Mouse (Mus musculus): ENCODE data around the gene Rab42.
A peak's percentile ranks its signal among the peaks of the same experiment; 100 is the strongest.

Rab42 gene

DNA sequence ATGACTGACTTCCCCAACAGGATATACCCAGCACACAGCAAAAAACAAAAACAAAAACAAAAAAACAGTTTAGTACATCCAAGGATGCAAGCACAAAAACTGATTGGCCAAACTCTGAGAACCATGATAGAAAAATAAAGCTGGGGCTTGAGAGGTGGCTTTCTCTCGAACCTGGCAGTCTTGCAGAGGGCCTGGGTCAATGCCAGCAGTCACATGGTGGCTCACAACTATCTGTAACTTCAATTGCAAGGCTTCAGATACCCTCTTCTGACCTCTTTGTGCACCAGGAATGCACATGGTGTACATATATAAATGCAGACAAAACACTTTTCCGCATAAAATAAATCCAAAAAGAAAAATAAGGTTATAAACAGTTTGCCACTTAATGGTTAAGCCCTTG, 30.0 kb downstream of the Rab42 start:
- DNase-seq (ENCODE audit: low spot score in 2 of 2), result no peak

DNA sequence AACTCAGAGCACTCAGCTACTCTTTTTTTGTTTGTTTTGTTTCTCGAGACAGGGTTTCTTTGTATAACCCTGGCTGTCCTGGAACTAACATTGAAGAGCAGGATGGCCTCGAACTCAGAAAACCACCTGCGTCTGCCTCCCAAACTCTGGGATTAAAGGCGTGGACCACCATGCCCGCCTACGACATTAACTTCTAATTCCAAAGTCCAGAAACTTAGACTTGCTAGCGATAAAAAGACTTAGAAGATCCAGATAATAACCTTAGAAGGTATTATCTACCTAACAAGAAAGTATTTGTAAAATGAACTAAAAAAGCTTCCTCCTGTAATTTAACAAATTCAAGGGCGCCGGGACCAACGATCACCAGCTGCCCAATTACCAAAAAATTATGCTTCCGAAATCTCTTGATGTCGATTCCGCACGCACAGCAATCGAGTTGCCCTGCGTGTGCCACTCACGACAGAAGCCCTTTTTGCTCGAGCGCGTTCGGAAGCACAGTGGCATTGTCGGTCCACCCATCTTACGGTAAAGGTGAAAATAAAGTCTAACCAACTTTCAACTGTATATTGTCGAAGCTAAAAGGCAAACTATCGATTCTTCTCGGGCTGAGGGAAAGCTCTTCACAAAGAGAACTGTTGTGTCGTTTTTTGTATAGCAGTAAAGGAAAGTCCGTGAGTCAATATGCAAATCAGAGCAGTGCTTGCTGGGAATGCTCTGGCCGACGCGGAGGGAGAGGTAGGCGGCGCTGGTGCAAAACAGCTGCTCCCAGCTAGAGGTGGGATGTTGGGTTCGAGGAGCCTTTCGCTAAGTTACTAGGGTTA, 33.2 kb downstream of the Rab42 start:
- DNase-seq (ENCODE audit: low spot score in 2 of 2), result peak; percentile 86

DNA sequence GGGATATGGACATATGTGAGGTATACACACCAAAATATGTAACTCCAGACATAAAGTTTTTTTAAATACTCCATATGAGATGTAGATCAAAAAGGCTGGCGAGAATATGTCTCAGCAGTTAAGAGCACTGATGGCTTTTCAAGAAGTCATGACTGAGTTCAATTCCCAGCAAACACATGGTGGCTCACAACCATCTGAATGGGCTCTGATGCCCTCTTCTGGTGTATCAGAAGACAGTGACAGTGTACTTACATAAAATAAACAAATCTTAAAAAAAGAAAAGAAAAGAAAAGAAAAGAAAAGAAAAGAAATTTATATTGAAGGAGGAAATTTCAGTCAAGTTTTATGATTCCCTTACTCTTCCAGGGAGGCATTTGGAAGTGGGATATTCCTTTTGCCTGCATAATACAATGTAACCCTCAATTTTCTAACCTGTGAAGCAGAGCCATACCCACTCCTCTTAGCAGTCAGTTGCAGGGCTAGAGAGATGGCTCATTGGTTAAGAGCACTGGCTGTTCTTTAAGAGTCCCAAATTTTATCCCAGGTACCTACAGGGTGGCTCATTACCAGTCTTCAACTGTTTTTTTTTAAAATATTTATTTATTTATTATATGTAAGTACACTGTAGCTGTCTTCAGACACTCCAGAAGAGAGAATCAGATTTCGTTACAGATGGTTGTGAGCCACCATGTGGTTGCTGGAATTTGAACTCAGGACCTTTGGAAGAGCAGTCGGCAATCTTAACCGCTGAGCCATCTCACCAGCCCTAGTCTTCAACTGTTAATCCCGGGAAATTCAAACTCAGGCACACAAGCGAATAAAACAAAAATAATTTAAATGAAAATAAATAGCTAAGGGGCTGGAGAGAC, 34.1 kb downstream of the Rab42 start:
- DNase-seq (ENCODE audit: low spot score in 2 of 2), result no peak

DNA sequence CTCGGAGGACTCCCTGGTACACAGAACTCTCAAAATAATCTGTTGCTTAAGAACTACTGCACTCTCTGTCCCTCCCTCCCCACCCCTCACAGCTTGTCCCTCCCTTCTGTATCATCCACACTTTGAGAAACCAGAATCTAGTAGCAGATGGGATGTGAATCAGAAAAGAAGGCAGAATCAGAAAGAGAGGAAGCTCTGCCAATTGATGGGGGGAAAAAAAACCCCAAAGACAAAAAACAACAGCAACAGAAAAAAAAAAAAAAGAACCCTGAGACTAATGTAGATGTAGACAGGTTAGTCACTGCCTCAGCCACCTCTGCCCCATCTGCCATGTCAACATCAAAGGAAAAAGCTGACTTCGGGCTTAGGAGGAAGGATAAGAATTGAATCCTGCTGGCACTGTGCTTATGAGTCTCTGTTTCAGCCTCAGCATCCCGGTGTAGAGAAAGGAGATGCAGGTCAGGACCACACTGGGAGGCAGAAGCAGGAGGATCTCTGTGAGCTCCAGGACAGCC, 36.3 kb downstream of the Rab42 start:
- peak in 1 of 2 experiments; percentile 38 for DNase-seq (ENCODE audit: low spot score in 2 of 2)

DNA sequence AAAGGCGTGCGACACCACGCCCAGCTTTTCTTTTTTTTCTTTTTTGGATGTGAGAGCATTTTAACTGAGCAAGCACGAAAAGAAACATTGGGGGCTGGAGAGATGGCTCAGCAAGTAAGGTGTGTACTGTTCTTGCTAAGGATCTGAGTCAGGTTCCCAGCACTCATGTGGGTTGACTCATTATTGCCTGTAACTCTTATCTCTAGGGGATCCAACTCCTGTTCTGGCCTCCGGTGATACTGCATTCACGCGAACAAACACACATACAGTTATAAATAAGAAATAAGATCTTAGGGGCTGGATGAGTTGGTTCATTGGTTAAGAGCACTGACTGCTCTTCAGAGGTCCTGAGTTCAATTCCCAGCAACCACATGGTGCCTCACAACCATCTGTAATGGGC, 39.9 kb downstream of the Rab42 start:
- DNase-seq (ENCODE audit: low spot score in 2 of 2), result no peak

DNA sequence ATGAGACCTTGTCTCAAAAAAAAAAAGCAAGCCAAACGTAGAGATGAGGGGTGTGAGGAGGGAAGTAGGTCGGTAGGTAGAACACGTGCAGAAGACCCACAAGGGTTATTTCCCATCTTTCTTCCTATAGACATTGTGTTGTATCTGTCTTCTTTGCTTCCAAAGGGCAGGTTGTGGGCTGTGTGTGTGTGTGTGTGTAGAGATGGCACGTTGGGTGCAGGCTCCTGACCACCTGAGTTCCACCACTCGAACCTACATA, 40.9 kb downstream of the Rab42 start:
- DNase-seq (ENCODE audit: low spot score in 2 of 2), result no peak

DNA sequence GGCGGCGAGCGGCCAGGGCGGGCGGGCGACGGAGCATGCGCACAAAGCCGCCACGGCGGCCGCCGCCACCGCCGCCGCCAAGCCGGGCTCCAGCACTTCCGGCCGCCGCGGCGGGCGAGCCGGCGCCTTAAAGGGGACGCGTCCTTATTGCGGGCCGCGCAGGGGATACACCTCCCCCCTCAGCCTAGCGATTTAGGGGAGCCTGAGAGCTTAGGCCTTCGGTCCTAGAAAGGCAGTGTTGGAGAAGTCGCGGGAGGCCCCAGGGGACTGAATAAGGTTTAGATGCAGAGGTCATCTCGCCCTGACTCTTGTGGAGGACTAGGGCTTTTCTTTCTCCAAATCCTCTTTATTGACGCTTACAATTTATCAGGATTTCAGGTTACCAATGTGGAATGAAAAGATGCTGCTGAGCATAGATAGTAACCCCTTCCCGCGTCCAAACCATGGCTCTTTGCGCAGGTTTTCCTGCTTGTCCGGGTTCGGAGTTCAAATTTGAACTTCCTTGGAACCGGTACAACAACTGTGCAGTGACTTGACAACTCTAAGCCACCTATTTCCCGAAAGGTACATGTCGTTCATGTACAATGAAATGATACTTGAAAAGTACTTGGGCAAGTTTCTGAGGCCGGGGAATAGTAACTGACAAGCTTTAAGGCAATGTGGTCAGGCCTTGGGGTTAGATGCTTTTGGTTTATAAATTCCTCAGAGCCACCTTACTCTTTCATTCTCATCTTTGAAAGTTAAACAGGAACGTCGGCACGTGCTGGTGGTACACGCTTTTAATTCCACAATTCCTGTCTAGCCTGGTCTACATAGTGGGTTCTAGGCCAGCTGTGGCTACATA, 41.4 kb downstream of the Rab42 start, which contains the start of gene Gmeb1:
Gmeb1 (minus strand) TSS at position 89 of the 844 bp plus-strand sequence.
- peak; percentile 67 to 72 for DNase-seq (ENCODE audit: low spot score in 2 of 2)

DNA sequence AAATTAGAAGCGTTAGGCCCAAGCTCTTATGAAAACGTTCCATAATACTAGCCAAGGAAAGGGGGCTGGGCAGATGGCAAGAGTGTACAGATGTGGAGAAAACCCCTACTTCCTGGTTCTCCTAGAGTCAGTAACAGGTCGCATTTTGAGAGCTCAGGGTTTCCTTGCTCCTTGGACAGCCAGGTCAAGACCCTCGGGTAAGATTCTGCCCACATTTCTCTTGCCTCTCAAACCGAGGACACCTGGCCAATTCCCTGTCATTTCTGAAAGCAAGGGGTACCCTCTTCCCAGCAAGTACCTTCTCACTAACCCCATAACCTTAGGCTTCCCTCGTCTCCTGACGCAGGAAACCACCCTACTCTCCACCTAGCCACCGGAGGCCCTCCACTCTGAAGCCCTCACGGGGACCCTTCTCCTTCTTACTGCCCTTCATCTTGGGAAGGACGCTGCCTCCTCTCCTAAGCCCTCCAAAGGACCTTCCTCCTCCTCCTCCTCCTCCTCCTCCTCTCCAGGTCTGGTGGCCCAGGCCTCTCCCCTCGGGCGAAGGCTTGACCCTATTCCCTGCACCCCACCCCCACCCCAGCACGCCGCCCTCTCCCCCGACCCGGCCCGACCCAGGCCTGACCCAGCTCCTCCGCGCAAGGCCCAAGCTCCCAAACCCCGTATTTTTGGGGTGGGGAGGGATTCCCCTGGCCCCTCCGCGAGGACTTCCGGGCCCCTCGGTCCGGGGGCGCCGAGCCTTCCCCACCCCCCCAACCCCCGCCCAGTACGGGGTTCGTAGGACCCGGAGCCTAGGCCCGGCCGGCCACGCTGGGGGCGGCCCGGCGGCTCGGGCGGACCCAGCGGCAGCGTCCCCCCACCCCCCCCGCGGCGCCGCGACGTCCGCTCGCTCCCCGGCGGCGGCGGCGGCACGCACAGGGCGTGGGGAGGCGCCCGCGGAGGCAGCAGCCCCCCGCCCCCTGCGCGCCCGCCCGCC, 42.5 kb downstream of the Rab42 start:
- DNase-seq (ENCODE audit: low spot score in 2 of 2), result no peak

DNA sequence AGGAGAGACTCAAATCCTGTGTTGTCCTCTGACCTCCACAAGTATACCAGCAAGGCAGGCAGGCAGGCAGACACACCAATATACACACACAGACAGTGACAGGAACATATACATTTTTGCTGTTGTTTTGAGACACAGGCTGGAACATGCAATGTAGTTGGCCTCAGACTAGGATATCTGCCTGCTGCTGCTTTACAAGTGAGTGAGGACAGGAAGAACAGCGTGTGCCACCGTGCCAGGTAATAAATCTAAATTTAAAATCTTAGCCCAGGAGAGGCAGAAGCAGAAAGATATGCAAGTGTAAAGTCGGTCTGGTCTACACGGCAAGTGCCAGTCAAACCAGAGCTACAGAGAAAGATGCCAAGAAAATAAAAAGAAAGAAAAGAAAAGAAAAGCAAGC, 43.9 kb downstream of the Rab42 start:
- DNase-seq (ENCODE audit: low spot score in 2 of 2), result no peak

DNA sequence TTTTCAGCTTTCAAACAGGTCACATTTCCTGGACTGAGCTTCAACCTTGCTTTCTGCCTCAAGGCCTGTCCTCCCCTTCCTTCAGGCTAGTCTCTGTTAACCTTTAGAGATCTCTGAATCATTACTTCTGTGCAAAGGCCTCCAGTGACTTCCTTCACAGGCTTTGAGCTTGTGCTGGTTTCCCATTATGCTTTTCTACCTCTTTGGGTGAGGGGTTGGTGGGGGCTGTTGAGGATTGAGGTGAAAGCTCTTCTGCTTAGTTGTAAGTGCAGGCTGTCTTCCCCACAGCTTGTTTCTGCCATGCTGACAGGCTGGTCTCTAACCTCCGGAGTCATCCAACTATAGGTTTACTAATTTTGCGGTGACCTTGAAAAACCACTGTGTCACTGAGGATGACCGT, 46.8 kb downstream of the Rab42 start:
- DNase-seq (ENCODE audit: low spot score in 2 of 2), result no peak

DNA sequence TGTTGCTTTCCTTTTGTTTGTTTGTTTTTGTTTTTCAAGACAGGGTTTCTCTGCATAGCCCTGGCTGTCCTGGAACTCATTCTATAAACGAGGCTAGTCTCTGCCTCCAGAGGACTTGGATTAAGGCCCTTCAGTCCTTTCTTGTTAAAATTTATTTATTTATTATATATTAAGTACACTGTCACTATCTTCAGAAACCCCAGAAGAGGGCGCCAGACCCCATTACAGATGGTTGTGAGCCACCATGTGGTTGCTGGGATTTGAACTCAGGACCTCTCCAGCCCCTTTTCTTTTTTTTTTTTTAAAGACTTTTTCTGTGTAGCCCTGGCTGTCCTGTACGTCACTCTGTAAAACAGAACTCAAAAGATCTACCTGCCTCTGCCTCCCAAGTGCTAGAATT, 48.2 kb downstream of the Rab42 start:
- no peak for DNase-seq (ENCODE audit: low spot score in 2 of 2)

DNA sequence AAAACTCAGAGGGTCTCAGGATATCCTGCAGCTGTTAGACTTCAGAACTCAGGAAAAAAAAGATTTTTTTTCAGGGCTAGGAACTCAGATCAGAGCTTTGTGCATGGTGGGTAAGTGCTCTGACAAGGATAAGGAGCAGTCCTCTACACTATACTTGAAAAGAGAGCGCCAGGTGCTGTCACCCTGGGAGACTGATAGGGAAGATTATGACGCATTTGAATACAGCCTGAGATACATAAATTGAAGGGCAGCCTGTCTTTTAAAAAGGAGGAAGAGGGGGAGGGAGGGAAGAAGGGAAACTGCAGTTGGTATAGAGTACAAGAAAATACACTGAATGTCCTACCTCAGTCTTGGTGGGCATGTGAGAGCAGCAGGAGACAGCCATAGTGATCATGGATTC, 49.6 kb downstream of the Rab42 start:
- no peak for DNase-seq (ENCODE audit: low spot score in 2 of 2)

DNA sequence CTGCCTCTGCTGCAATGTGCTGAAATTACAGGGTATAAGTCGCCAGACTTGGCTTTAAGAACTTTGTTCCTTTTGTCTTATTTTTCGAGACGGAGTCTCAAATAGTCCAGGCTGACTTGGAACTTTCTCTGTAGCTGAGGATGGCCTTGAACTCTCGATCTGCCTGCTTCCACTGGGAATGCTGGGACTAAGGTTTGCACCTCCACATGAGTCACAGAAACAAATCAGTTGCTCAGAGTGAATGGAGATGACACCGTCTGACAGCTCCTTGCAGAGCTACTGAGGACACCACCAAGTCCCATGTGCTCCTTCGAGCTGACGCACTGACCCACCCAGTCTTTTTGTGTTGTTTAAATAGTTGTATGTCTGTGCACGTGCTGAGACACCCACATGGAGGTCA, 50.1 kb downstream of the Rab42 start:
- DNase-seq (ENCODE audit: low spot score in 2 of 2), result no peak

Data from right cerebral cortex, adult 2 months (tissue).